Mouse (Mus musculus) limb, embryonic 10.5 days (tissue): ENCODE data around the gene Usp43. TPM values are rescaled to one million over a fixed set of nuclear protein-coding genes. Genes with fewer than 3 reads are reported as not detected.
A peak's percentile ranks its signal among the peaks of the same experiment; 100 is the strongest.

Experiments used
- DNase-seq: peaks from one replicate; pipeline ENCODE4 v3.0.0-alpha.2; 2017; ENCODE audit warnings: low spot score
- H3K27ac ChIP-seq: fragments of 300-500 bp; sonication (generic); 2 replicates; pipeline ENCODE4 v1.5.1; 2016; ENCODE audit warnings: mild to moderate bottlenecking
- H3K27me3 ChIP-seq: fragments of 300-500 bp; sonication (generic); 2 replicates; pipeline ENCODE4 v1.6.1; 2016; ENCODE audit warnings: low read depth, mild to moderate bottlenecking; ENCODE audit not compliant: poor library complexity, severe bottlenecking
- H3K36me3 ChIP-seq: fragments of 300-500 bp; sonication (generic); 2 replicates; pipeline ENCODE4 v1.6.1; 2016; ENCODE audit warnings: mild to moderate bottlenecking, moderate library complexity
- H3K4me1 ChIP-seq: fragments of 300-500 bp; sonication (generic); 2 replicates; pipeline ENCODE4 v1.6.1; 2016
- H3K4me3 ChIP-seq: fragments of 300-500 bp; sonication (generic); 2 replicates; pipeline ENCODE4 v1.5.1; 2016; ENCODE audit warnings: mild to moderate bottlenecking, moderate library complexity
- H3K9me3 ChIP-seq: fragments of 300-500 bp; sonication (generic); replicated peaks from 2 replicates; pipeline ENCODE4 v1.6.1; 2016; ENCODE audit warnings: mild to moderate bottlenecking
- WGBS: fragments of 180-500 bp; shearing (Covaris S2); methylation state at CpG from one replicate; pipeline ENCODE4 v1.1.7; 2016; 5-methylcytosine and 5-hydroxymethylcytosine counted together
- polyA plus RNA-seq: library from polyadenylated mRNA; unstranded; fragments of >200 nt; fragmentation: Nextera tagmentation; extraction: Ambion mirVana; gene quantifications from 2 replicates; pipeline ENCODE4 v1.2.1, GENCODE M21; 2016

Usp43 gene
- polyA plus RNA-seq, 1 experiment from 2014 or later, result 1.1 TPM

GRCm38 (mm10) chr11:67828360-67829059 lies 93.4 kb downstream of the Usp43 start:
- 70% methylated on average over 12 of the region's 12 CpGs for WGBS
- Histone ChIP-seq H3K4me1 (peaks cover 7% of the 10 kb centered on the region; the same call in 1 of the 2 replicates), H3K27ac (no peak overlapping the region)

GRCm38 (mm10) chr11:67821560-67821959 lies 100.4 kb downstream of the Usp43 start:
- no peak overlapping the region for H3K27ac ChIP-seq
- H3K36me3 ChIP-seq, result no peaks in the 10 kb centered on the region
- H3K9me3 ChIP-seq, result no peaks in the 10 kb centered on the region
- no peaks in the 10 kb centered on the region for H3K27me3 ChIP-seq
- H3K4me1 ChIP-seq, result peaks cover 13% of the 10 kb centered on the region
- DNase-seq, result no peak
- WGBS, result 91% methylated on average over 6 of the region's 6 CpGs
- H3K4me3 ChIP-seq, result no peak overlapping the region

More at GRCm38 (mm10) chr11:67828360-67829059, 93.4 kb downstream of the Usp43 start:
- H3K27me3 ChIP-seq, result no peaks in the 10 kb centered on the region
- H3K9me3 ChIP-seq, result no peaks in the 10 kb centered on the region
- no peaks in the 10 kb centered on the region for H3K36me3 ChIP-seq
- DNase-seq, result no peak
- no peak overlapping the region for H3K4me3 ChIP-seq

DNA sequence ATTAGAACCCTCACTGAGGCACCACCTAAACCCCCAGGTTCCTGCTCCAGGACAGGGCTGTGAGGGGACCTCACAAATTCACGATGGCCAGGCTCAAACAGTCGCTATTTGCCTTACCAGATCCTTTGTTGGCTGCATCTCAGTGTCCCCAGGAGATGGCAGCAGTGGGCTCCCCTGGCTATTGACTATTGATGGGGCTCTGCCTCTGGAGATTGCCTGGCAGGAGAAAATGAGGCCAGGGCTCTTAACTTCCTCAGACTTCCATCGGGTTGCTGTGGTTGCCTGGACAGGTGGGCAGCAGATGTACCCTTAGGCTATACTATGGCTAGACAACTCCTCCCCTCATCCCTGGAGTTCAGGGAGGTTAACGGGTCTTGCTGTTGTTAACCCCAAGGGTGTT lies 101.7 kb downstream of the Usp43 start:
- Histone ChIP-seq H3K36me3 (no peaks in the 10 kb centered on the region), H3K4me1 (peaks cover 13% of the 10 kb centered on the region), H3K27ac (peak overlapping the region; percentile 76), H3K27me3 (no peaks in the 10 kb centered on the region), H3K9me3 (no peaks in the 10 kb centered on the region), H3K4me3 (no peak overlapping the region)
- 11% methylated on average over 4 of the region's 4 CpGs for WGBS
- peak; percentile 74 for DNase-seq

- Histone ChIP-seq H3K27me3 (no peaks in the 10 kb centered on the region), H3K27ac (peak overlapping the region; percentile 76)
These were observed 102.3 kb downstream of the Usp43 start for GRCm38 (mm10) chr11:67819604-67820003.

GRCm38 (mm10) chr11:67811535-67811934 lies 110.4 kb downstream of the Usp43 start:
- Histone ChIP-seq H3K4me3 (no peak overlapping the region), H3K27me3 (no peaks in the 10 kb centered on the region), H3K27ac (no peak overlapping the region), H3K9me3 (no peaks in the 10 kb centered on the region), H3K36me3 (no peaks in the 10 kb centered on the region), H3K4me1 (no peaks in the 10 kb centered on the region)
- WGBS, result 84% methylated on average over 6 of the region's 6 CpGs
- DNase-seq, result no peak

More at GRCm38 (mm10) chr11:67819604-67820003, 102.3 kb downstream of the Usp43 start:
- DNase-seq, result peak; percentile 54
- H3K9me3 ChIP-seq, result no peaks in the 10 kb centered on the region
- H3K4me3 ChIP-seq, result peak overlapping the region; percentile 33
- H3K4me1 ChIP-seq, result peaks cover 13% of the 10 kb centered on the region
- no peaks in the 10 kb centered on the region for H3K36me3 ChIP-seq
- 25% methylated on average over 5 of the region's 5 CpGs for WGBS

DNA sequence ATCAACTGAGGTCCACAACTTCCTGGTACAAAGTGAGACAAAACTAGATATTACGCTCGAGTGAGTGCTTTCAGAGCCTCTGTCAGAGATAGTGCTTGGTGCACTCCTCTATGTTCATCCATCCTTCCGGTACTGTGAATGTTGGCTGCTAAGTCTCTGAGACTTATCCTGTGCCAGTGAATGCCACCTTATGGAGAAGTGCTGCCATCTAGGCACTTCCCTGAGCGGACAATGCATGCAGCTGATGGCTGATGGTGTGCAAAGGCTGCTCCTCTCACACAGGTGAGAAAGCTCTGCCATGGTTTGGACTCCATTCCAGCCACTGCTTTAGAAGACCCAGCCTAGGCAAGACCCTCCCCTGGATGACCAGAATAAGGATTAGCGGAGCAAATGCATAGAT lies 113.9 kb downstream of the Usp43 start:
- Histone ChIP-seq H3K36me3 (no peaks in the 10 kb centered on the region), H3K27ac (no peak overlapping the region), H3K4me3 (no peak overlapping the region), H3K9me3 (no peaks in the 10 kb centered on the region), H3K27me3 (no peaks in the 10 kb centered on the region), H3K4me1 (no peaks in the 10 kb centered on the region)
- no peak for DNase-seq
- WGBS, result 89% methylated on average over 5 of the region's 5 CpGs

GRCm38 (mm10) chr11:67806832-67807597 lies 114.9 kb downstream of the Usp43 start:
- H3K27me3 ChIP-seq, result no peaks in the 10 kb centered on the region
- no peaks in the 10 kb centered on the region for H3K4me1 ChIP-seq
- no peaks in the 10 kb centered on the region for H3K36me3 ChIP-seq
- no peak for DNase-seq
- H3K4me3 ChIP-seq, result no peak overlapping the region
- H3K27ac ChIP-seq, result no peak overlapping the region
- WGBS, result 85% methylated on average over 11 of the region's 11 CpGs
- no peaks in the 10 kb centered on the region for H3K9me3 ChIP-seq

DNA sequence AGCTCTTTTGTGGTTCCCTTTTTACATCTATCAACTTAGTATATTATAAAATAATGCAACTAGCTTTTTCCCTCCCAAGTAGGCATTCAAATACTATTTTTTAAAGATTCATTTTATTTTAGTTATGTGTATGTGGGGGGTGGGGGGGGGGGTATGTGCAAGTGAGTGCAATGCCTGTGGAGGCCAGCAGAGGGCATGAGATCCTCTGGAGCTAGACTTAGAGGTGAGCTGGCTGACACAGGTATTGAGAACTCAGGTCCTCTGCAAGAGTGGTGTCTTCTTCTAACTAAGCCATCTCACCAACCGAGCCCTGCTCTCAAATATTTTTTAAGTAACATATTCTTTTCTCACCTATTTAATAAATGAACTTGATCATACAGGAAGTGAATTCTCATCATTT lies 116.4 kb downstream of the Usp43 start:
- Histone ChIP-seq H3K27me3 (no peaks in the 10 kb centered on the region), H3K36me3 (no peaks in the 10 kb centered on the region), H3K4me1 (peaks cover 4% of the 10 kb centered on the region; the same call in 1 of the 2 replicates), H3K4me3 (no peak overlapping the region), H3K9me3 (no peaks in the 10 kb centered on the region), H3K27ac (no peak overlapping the region)
- no peak for DNase-seq
- WGBS, result 96% methylated on average over 1 of the region's 1 CpGs

Other genes with a start within 250 kb of the Usp43 start
- gene Rcvrn, start 226.8 kb downstream of the Usp43 start, polyA plus RNA-seq, result not detected in 2 replicates
- gene Glp2r, start 151.0 kb downstream of the Usp43 start, polyA plus RNA-seq, result not detected in 2 replicates
- gene Gsg1l2, start 147.5 kb downstream of the Usp43 start, polyA plus RNA-seq, result not detected in 2 replicates
- not detected in 2 replicates for gene Dhrs7c, start 124.0 kb downstream of the Usp43 start, polyA plus RNA-seq
- gene Cfap52, start 43.5 kb upstream of the Usp43 start, polyA plus RNA-seq, result 0.34 and 0.41 TPM in 2 replicates
- gene Stx8, start 44.0 kb upstream of the Usp43 start, polyA plus RNA-seq, result 39.5 and 43.7 TPM in 2 replicates